In genomic region chr11:80308537-80308936, GRCm38 (mm10) we compare ENCODE assay signal across 25 mouse cellular contexts.
"Had no signal": no experiment of that assay in that cellular context is flagged by ENCODE, and none has a peak within 500 bp of the region (broad histone marks: within the 10 kb centered on the region; RNA-seq: fewer than 3 reads in every experiment).

No protein-coding gene starts in this region.

- H3K4me3 ChIP-seq: gastrocnemius, adult 2 months; heart, embryonic 10.5 days; heart, embryonic 12.5 days; hindbrain, embryonic 10.5 days; hindbrain, embryonic 12.5 days; intestine, embryonic 15.5 days; layer of hippocampus, adult 2 months; left cerebral cortex, adult 2 months; limb, embryonic 10.5 days; limb, embryonic 12.5 days had no signal

- H3K9ac ChIP-seq: heart, embryonic 12.5 days; hindbrain, embryonic 12.5 days; hindbrain, embryonic 14.5 days; intestine, embryonic 15.5 days; limb, embryonic 12.5 days had no signal

- H3K9me3 ChIP-seq: heart, embryonic 10.5 days; heart, embryonic 12.5 days; hindbrain, embryonic 12.5 days; intestine, embryonic 15.5 days; limb, embryonic 10.5 days had no signal

- DNase-seq: gastrocnemius, adult 2 months; gastrocnemius, postnatal 10 days; gastrocnemius, postnatal 25 days; heart, adult 18-20 months; heart, postnatal 10 days; heart, postnatal 4 days; kidney, adult 18-20 months; kidney, adult 8-10 months; kidney, postnatal 10 days; kidney, postnatal 25 days; kidney, postnatal 4 days; liver had no signal

- ATAC-seq: hindbrain, embryonic 16.5 days; inflammation-experienced regulatory T-cells, adult 6 months; intestine, embryonic 15.5 days; intestine, postnatal 0 days had no signal

- H3K27me3 ChIP-seq: hindbrain, embryonic 12.5 days; intestine, embryonic 15.5 days had no signal

- H3K4me2 ChIP-seq: heart, embryonic 12.5 days; hindbrain, embryonic 12.5 days; hindbrain, embryonic 14.5 days; intestine, embryonic 15.5 days; limb, embryonic 12.5 days had no signal

- H3K27ac ChIP-seq: gastrocnemius, adult 2 months; heart, embryonic 10.5 days; hindbrain, embryonic 10.5 days; hindbrain, embryonic 12.5 days; hindbrain, embryonic 14.5 days; intestine, embryonic 15.5 days; layer of hippocampus, adult 2 months; left cerebral cortex, adult 2 months; limb, embryonic 10.5 days; limb, embryonic 12.5 days had no signal

- H3K4me1 ChIP-seq: heart, embryonic 12.5 days; intestine, embryonic 15.5 days had no signal

- H3K36me3 ChIP-seq: heart, embryonic 10.5 days; heart, embryonic 12.5 days; hindbrain, embryonic 12.5 days; intestine, embryonic 15.5 days; limb, embryonic 10.5 days; limb, embryonic 12.5 days had no signal
